Mouse (Mus musculus): ENCODE data around the gene Dync2h1. TPM values are rescaled to one million over a fixed set of nuclear protein-coding genes. Genes with fewer than 3 reads are reported as not detected.
"Not testable (repeated sequence)": the region's sequence is repeated elsewhere in the genome, so short reads cannot be mapped to it uniquely, and the experiment has no call there.

Gene Dync2h1
- polyA plus RNA-seq (2014; fragmentation: Nextera tagmentation; extraction: Ambion mirVana) = 23.6 and 23.8 TPM in 2 replicates

- peak within 1 kb of the TSS; percentile 78 for H3K4me2 ChIP-seq (replicated peaks)
- peak; percentile 100 for ATAC-seq (ENCODE audit: low FRiP score)
- H3K9me3 ChIP-seq (ENCODE audit: control insufficient read depth, low read length) = no peaks in the 10 kb centered on the region
- H3K4me1 ChIP-seq (replicated peaks; ENCODE audit: control insufficient read depth, insufficient read depth, low read length) = peaks cover 33% of the 10 kb centered on the region
- WGBS = 1% methylated on average over 60 of the region's 62 CpGs
- peak within 1 kb of the TSS; percentile 89 for H3K9ac ChIP-seq
- peak within 1 kb of the TSS; percentile 91 for H3K27ac ChIP-seq
- DNase-seq (ENCODE audit: low spot score) = peak; percentile 97
- no peaks in the 10 kb centered on the region for H3K27me3 ChIP-seq (ENCODE audit: control insufficient read depth, insufficient read depth, low read length)
- peak within 1 kb of the TSS; percentile 86 for H3K4me3 ChIP-seq (replicated peaks; ENCODE audit: low read length)
- peaks cover 16% of the 10 kb centered on the region for H3K36me3 ChIP-seq (replicated peaks; ENCODE audit: control insufficient read depth, insufficient read depth)
These were observed at the start of gene Dync2h1, which contains the start of gene Dcun1d5 for GRCm38 (mm10) chr9:7184172-7184896. Gene Dync2h1, minus strand, starts transcription at chr9:7184446. Gene Dcun1d5, plus strand, starts transcription at chr9:7184520.

- Histone ChIP-seq H3K36me3 (replicated peaks; ENCODE audit: control insufficient read depth, insufficient read depth) (peaks cover 9% of the 10 kb centered on the region), H3K27me3 (ENCODE audit: control insufficient read depth, insufficient read depth, low read length) (no peaks in the 10 kb centered on the region), H3K9ac (no peak overlapping the region), H3K9me3 (ENCODE audit: control insufficient read depth, low read length) (no peaks in the 10 kb centered on the region), H3K4me3 (replicated peaks; ENCODE audit: low read length) (no peak overlapping the region), H3K4me1 (replicated peaks; ENCODE audit: control insufficient read depth, insufficient read depth, low read length) (no peaks in the 10 kb centered on the region), H3K27ac (no peak overlapping the region), H3K4me2 (replicated peaks) (no peak overlapping the region)
- ATAC-seq (ENCODE audit: low FRiP score) (no peak), DNase-seq (ENCODE audit: low spot score) (no peak)
- WGBS = 83% methylated on average over 7 of the region's 7 CpGs
These were observed 37.2 kb upstream of the Dync2h1 start for GRCm38 (mm10) chr9:7221460-7221859.

- H3K9me3 ChIP-seq (ENCODE audit: control insufficient read depth, low read length) = no peaks in the 10 kb centered on the region
- no peak overlapping the region for H3K9ac ChIP-seq
- no peaks in the 10 kb centered on the region for H3K4me1 ChIP-seq (replicated peaks; ENCODE audit: control insufficient read depth, insufficient read depth, low read length)
- H3K27ac ChIP-seq = no peak overlapping the region
- DNase-seq (ENCODE audit: low spot score) = no peak
- 96% methylated on average over 5 of the region's 5 CpGs for WGBS
- H3K36me3 ChIP-seq (replicated peaks; ENCODE audit: control insufficient read depth, insufficient read depth) = peaks cover 9% of the 10 kb centered on the region
- no peak overlapping the region for H3K4me2 ChIP-seq (replicated peaks)
- ATAC-seq (ENCODE audit: low FRiP score) = no peak
- H3K27me3 ChIP-seq (ENCODE audit: control insufficient read depth, insufficient read depth, low read length) = no peaks in the 10 kb centered on the region
- H3K4me3 ChIP-seq (replicated peaks; ENCODE audit: low read length) = no peak overlapping the region
These were observed 36.8 kb upstream of the Dync2h1 start for GRCm38 (mm10) chr9:7221024-7221423.

GRCm38 (mm10) chr9:7216240-7216639, 32.0 kb upstream of the Dync2h1 start:
- ATAC-seq (ENCODE audit: low FRiP score) (no peak), DNase-seq (ENCODE audit: low spot score) (peak; percentile 33)
- Histone ChIP-seq H3K4me2 (replicated peaks) (no peak overlapping the region), H3K27ac (no peak overlapping the region), H3K4me3 (replicated peaks; ENCODE audit: low read length) (no peak overlapping the region), H3K4me1 (replicated peaks; ENCODE audit: control insufficient read depth, insufficient read depth, low read length) (no peaks in the 10 kb centered on the region), H3K9ac (no peak overlapping the region), H3K27me3 (ENCODE audit: control insufficient read depth, insufficient read depth, low read length) (no peaks in the 10 kb centered on the region), H3K36me3 (replicated peaks; ENCODE audit: control insufficient read depth, insufficient read depth) (peaks cover 28% of the 10 kb centered on the region), H3K9me3 (ENCODE audit: control insufficient read depth, low read length) (no peaks in the 10 kb centered on the region)
- WGBS = 48% methylated on average over 2 of the region's 2 CpGs

- DNase-seq (ENCODE audit: low spot score); H3K27me3 ChIP-seq (ENCODE audit: control insufficient read depth, insufficient read depth, low read length); ATAC-seq (ENCODE audit: low FRiP score); H3K9ac ChIP-seq; H3K27ac ChIP-seq; H3K4me3 ChIP-seq (replicated peaks; ENCODE audit: low read length); H3K9me3 ChIP-seq (ENCODE audit: control insufficient read depth, low read length); H3K4me2 ChIP-seq (replicated peaks): not testable (repeated sequence)
- Histone ChIP-seq H3K4me1 (replicated peaks; ENCODE audit: control insufficient read depth, insufficient read depth, low read length) (peaks cover 12% of the 10 kb centered on the region; the same call in 1 of the 2 replicates), H3K36me3 (replicated peaks; ENCODE audit: control insufficient read depth, insufficient read depth) (peaks cover 24% of the 10 kb centered on the region)
- 97% methylated on average over 3 of the region's 3 CpGs for WGBS
These were observed 6.4 kb upstream of the Dync2h1 start for GRCm38 (mm10) chr9:7190694-7191093.

- peak overlapping the region; percentile 78 for H3K4me2 ChIP-seq (replicated peaks)
- H3K4me1 ChIP-seq (replicated peaks; ENCODE audit: control insufficient read depth, insufficient read depth, low read length) = peaks cover 33% of the 10 kb centered on the region
- peak overlapping the region; percentile 89 for H3K9ac ChIP-seq
- H3K4me3 ChIP-seq (replicated peaks; ENCODE audit: low read length) = peak overlapping the region; percentile 86
- H3K9me3 ChIP-seq (ENCODE audit: control insufficient read depth, low read length) = no peaks in the 10 kb centered on the region
- DNase-seq (ENCODE audit: low spot score) (peak; percentile 32), ATAC-seq (ENCODE audit: low FRiP score) (peak; percentile 71)
- H3K27me3 ChIP-seq (ENCODE audit: control insufficient read depth, insufficient read depth, low read length) = no peaks in the 10 kb centered on the region
- H3K27ac ChIP-seq = peak overlapping the region; percentile 91
- under 1% methylated on average over 23 of the region's 31 CpGs for WGBS
- peaks cover 21% of the 10 kb centered on the region for H3K36me3 ChIP-seq (replicated peaks; ENCODE audit: control insufficient read depth, insufficient read depth)
These were observed 648 bp upstream of the Dync2h1 start for GRCm38 (mm10) chr9:7184897-7185291.

GRCm38 (mm10) chr9:7176618-7177610, 7.3 kb downstream of the Dync2h1 start:
- Histone ChIP-seq H3K27ac (peak overlapping the region; percentile 57), H3K9ac (peak overlapping the region; percentile 65), H3K4me1 (replicated peaks; ENCODE audit: control insufficient read depth, insufficient read depth, low read length) (peaks cover 10% of the 10 kb centered on the region), H3K4me3 (replicated peaks; ENCODE audit: low read length) (peak overlapping the region; percentile 63), H3K4me2 (replicated peaks) (peak overlapping the region; percentile 91), H3K27me3 (ENCODE audit: control insufficient read depth, insufficient read depth, low read length) (no peaks in the 10 kb centered on the region), H3K9me3 (ENCODE audit: control insufficient read depth, low read length) (no peaks in the 10 kb centered on the region), H3K36me3 (replicated peaks; ENCODE audit: control insufficient read depth, insufficient read depth) (peaks cover 20% of the 10 kb centered on the region)
- DNase-seq (ENCODE audit: low spot score) (peak; percentile 91), ATAC-seq (ENCODE audit: low FRiP score) (peak; percentile 100)
- 11% methylated on average over 41 of the region's 41 CpGs for WGBS

- H3K4me3 ChIP-seq (replicated peaks; ENCODE audit: low read length) = no peak overlapping the region
- H3K9me3 ChIP-seq (ENCODE audit: control insufficient read depth, low read length) = no peaks in the 10 kb centered on the region
- H3K9ac ChIP-seq = no peak overlapping the region
- H3K4me2 ChIP-seq (replicated peaks) = no peak overlapping the region
- H3K36me3 ChIP-seq (replicated peaks; ENCODE audit: control insufficient read depth, insufficient read depth) = peaks cover 25% of the 10 kb centered on the region
- 95% methylated on average over 1 of the region's 1 CpGs for WGBS
- peaks cover 10% of the 10 kb centered on the region for H3K4me1 ChIP-seq (replicated peaks; ENCODE audit: control insufficient read depth, insufficient read depth, low read length)
- H3K27ac ChIP-seq = no peak overlapping the region
- no peak for ATAC-seq (ENCODE audit: low FRiP score)
- H3K27me3 ChIP-seq (ENCODE audit: control insufficient read depth, insufficient read depth, low read length) = no peaks in the 10 kb centered on the region
- DNase-seq (ENCODE audit: low spot score) = no peak
These were observed 10.5 kb downstream of the Dync2h1 start for GRCm38 (mm10) chr9:7173756-7174155.
